Mouse (Mus musculus) spleen, adult 2 months (tissue): ENCODE results near the gene Dnajb4. TPM values are rescaled to one million over a fixed set of nuclear protein-coding genes. Genes with fewer than 3 reads are reported as not detected.

Experiments used
- DNase-seq, 2 experiments: peaks; one replicate each; pipeline versions ENCODE4 v3.0.0 to v3.0.0-alpha.2; 2012 to 2021; ENCODE audit warnings: low spot score in 2 of 2, low read depth in 1 of 2
- H3K27ac ChIP-seq: fragments of 200-500 bp; 2 replicates; pipeline ENCODE4 v1.5.1; 2012; ENCODE audit warnings: low read length, inconsistent platforms; ENCODE audit not compliant: insufficient read depth
- H3K27me3 ChIP-seq: fragments of 200-500 bp; 2 replicates; pipeline ENCODE4 v1.6.1; 2012; ENCODE audit warnings: mild to moderate bottlenecking, moderate library complexity, low read length, inconsistent platforms; ENCODE audit not compliant: control insufficient read depth, insufficient read depth
- H3K36me3 ChIP-seq: fragments of 200-500 bp; 2 replicates; pipeline ENCODE4 v1.6.1; 2012; ENCODE audit warnings: mild to moderate bottlenecking, low read length, inconsistent platforms; ENCODE audit not compliant: control insufficient read depth, insufficient read depth
- H3K4me1 ChIP-seq: fragments of 200-500 bp; 2 replicates; pipeline ENCODE4 v1.6.1; 2011; ENCODE audit warnings: inconsistent platforms; ENCODE audit not compliant: control insufficient read depth, insufficient read depth, insufficient read length
- H3K4me3 ChIP-seq: fragments of 200-500 bp; 2 replicates; pipeline ENCODE4 v1.5.1; 2011; ENCODE audit warnings: mild to moderate bottlenecking, inconsistent platforms; ENCODE audit not compliant: insufficient read depth, insufficient read length; ENCODE audit errors: extremely low read depth
- CTCF ChIP-seq: fragments of 200-500 bp; IDR thresholded peaks from 2 replicates; pipeline ENCODE4 v1.5.1; 2011; ENCODE audit warnings: mild to moderate bottlenecking, inconsistent platforms; ENCODE audit not compliant: insufficient read depth, insufficient read length, insufficient replicate concordance; ENCODE audit errors: extremely low read depth
- POLR2A ChIP-seq: fragments of 200-500 bp; IDR thresholded peaks from 2 replicates; pipeline ENCODE4 v1.6.1; 2011; ENCODE audit warnings: low read depth, low read length, inconsistent platforms
- WGBS: fragments of 180-500 bp; shearing (Covaris S2); methylation state at CpG from one replicate; pipeline ENCODE4 v1.1.7; 2018; 5-methylcytosine and 5-hydroxymethylcytosine counted together
- polyA plus RNA-seq: library from polyadenylated mRNA; depleted of rRNA; stranded (reverse); fragments of >200 nt; gene quantifications from 2 replicates; pipeline ENCODE4 v1.2.3, GENCODE M21; 2012

The Dnajb4 gene
- polyA plus RNA-seq, 1 experiment: 2.4 TPM

GRCm38 (mm10) chr3:152208096-152208885 is 1.8 kb downstream of the Dnajb4 start:
- Histone ChIP-seq H3K4me1 (peaks cover 9% of the 10 kb centered on the region), H3K36me3 (no peaks in the 10 kb centered on the region), H3K4me3 (no peak overlapping the region), H3K27ac (no peak overlapping the region), H3K27me3 (no peaks in the 10 kb centered on the region)
- no peak for DNase-seq
- WGBS: 97% methylated on average over 7 of the region's 7 CpGs
- TF ChIP-seq CTCF (no peak), POLR2A (no peak)

- DNase-seq: no peak
- 96% methylated on average over 4 of the region's 4 CpGs for WGBS
- Histone ChIP-seq H3K4me1 (peaks cover 5% of the 10 kb centered on the region), H3K27ac (no peak overlapping the region), H3K4me3 (no peak overlapping the region), H3K36me3 (no peaks in the 10 kb centered on the region), H3K27me3 (no peaks in the 10 kb centered on the region)
- TF ChIP-seq CTCF (no peak), POLR2A (no peak)
Observed at GRCm38 (mm10) chr3:152207156-152207555, 2.9 kb downstream of the Dnajb4 start.

- WGBS: 69% methylated on average over 3 of the region's 3 CpGs
- no peak for DNase-seq
- H3K4me1 ChIP-seq: peaks cover 2% of the 10 kb centered on the region; the same call in 1 of the 2 replicates
- H3K27me3 ChIP-seq: no peaks in the 10 kb centered on the region
- no peak overlapping the region for H3K4me3 ChIP-seq
- H3K36me3 ChIP-seq: no peaks in the 10 kb centered on the region
- TF ChIP-seq CTCF (no peak), POLR2A (no peak)
- H3K27ac ChIP-seq: no peak overlapping the region
Observed at GRCm38 (mm10) chr3:152204577-152204976, 5.5 kb downstream of the Dnajb4 start.

- no peaks in the 10 kb centered on the region for H3K4me1 ChIP-seq
- no peaks in the 10 kb centered on the region for H3K36me3 ChIP-seq
- no peaks in the 10 kb centered on the region for H3K27me3 ChIP-seq
- no peak for DNase-seq
- no peak overlapping the region for H3K4me3 ChIP-seq
- TF ChIP-seq POLR2A (no peak), CTCF (no peak)
- no peak overlapping the region for H3K27ac ChIP-seq
- WGBS: 75% methylated on average over 3 of the region's 3 CpGs
Observed at GRCm38 (mm10) chr3:152203996-152204395, 6.1 kb downstream of the Dnajb4 start.

GRCm38 (mm10) chr3:152203411-152203810 is 6.7 kb downstream of the Dnajb4 start:
- Histone ChIP-seq H3K27ac (no peak overlapping the region), H3K27me3 (no peaks in the 10 kb centered on the region), H3K4me1 (no peaks in the 10 kb centered on the region), H3K4me3 (no peak overlapping the region), H3K36me3 (no peaks in the 10 kb centered on the region)
- 83% methylated on average over 6 of the region's 6 CpGs for WGBS
- DNase-seq: no peak
- TF ChIP-seq POLR2A: no peak
- TF ChIP-seq CTCF: no peak

GRCm38 (mm10) chr3:152202942-152203341 is 7.2 kb downstream of the Dnajb4 start:
- no peaks in the 10 kb centered on the region for H3K4me1 ChIP-seq

DNA sequence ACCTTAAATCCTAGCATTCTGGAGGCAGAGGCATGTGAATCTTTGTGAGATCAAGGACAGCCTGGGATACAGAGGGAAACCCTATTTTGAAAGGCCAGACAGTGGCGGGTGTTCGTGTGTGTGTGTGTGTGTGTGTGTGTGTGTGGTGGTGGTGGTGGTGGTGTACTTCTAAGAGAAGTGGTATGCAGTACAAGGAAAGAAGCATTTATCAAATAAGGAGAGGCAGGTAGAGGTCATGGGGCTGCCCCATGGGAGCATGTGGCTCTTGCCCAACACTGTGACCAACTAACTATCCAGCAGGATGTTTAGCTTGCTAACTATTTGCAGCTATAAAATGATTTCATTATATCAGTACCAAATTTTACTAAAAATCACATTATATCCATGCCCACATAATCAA is 8.5 kb downstream of the Dnajb4 start:
- Histone ChIP-seq H3K4me3 (no peak overlapping the region), H3K36me3 (no peaks in the 10 kb centered on the region), H3K27ac (no peak overlapping the region), H3K27me3 (no peaks in the 10 kb centered on the region), H3K4me1 (no peaks in the 10 kb centered on the region; the same call in 1 of the 2 replicates)
- DNase-seq: no peak
- TF ChIP-seq CTCF (no peak), POLR2A (no peak)
- WGBS: 66% methylated on average over 2 of the region's 2 CpGs

More at GRCm38 (mm10) chr3:152202942-152203341, 7.2 kb downstream of the Dnajb4 start:
- no peak for DNase-seq
- H3K27ac ChIP-seq: no peak overlapping the region
- no peak overlapping the region for H3K4me3 ChIP-seq
- TF ChIP-seq POLR2A (no peak), CTCF (no peak)
- H3K36me3 ChIP-seq: no peaks in the 10 kb centered on the region
- no peaks in the 10 kb centered on the region for H3K27me3 ChIP-seq
